Mouse (Mus musculus): ENCODE measurements around the gene Arhgef12. TPM values are rescaled to one million over a fixed set of nuclear protein-coding genes. Genes with fewer than 3 reads are reported as not detected.

Arhgef12 gene
- polyA plus RNA-seq, 1 experiment from 2014 or later, result 9.2 TPM

- Histone ChIP-seq H3K27me3 (ENCODE audit: poor library complexity, severe bottlenecking) (no peaks in the 10 kb centered on the region), H3K9me3 (no peaks in the 10 kb centered on the region), H3K4me3 (no peak overlapping the region), H3K4me1 (no peaks in the 10 kb centered on the region), H3K27ac (no peak overlapping the region), H3K36me3 (replicated peaks) (peaks cover 58% of the 10 kb centered on the region)
- no peak for DNase-seq (ENCODE audit: extremely low spot score, low spot score)
- 89% methylated on average over 5 of the region's 5 CpGs for WGBS
These were observed 94.5 kb downstream of the Arhgef12 start for GRCm38 (mm10) chr9:43012541-43012940.

GRCm38 (mm10) chr9:43011061-43011460 is 96.0 kb downstream of the Arhgef12 start:
- Histone ChIP-seq H3K27ac (no peak overlapping the region), H3K27me3 (ENCODE audit: poor library complexity, severe bottlenecking) (no peaks in the 10 kb centered on the region), H3K4me1 (no peaks in the 10 kb centered on the region), H3K4me3 (no peak overlapping the region), H3K9me3 (peaks cover 1% of the 10 kb centered on the region; the same call in 1 of the 2 replicates), H3K36me3 (replicated peaks) (peaks cover 60% of the 10 kb centered on the region)
- no peak for DNase-seq (ENCODE audit: extremely low spot score, low spot score)
- WGBS, result 87% methylated on average over 4 of the region's 4 CpGs

- Histone ChIP-seq H3K27me3 (ENCODE audit: poor library complexity, severe bottlenecking) (no peaks in the 10 kb centered on the region), H3K36me3 (replicated peaks) (peaks cover 85% of the 10 kb centered on the region), H3K9me3 (peaks cover 5% of the 10 kb centered on the region; the same call in 1 of the 2 replicates), H3K4me3 (no peak overlapping the region), H3K4me1 (no peaks in the 10 kb centered on the region), H3K27ac (no peak overlapping the region)
- no peak for DNase-seq (ENCODE audit: extremely low spot score, low spot score)
- WGBS, result 96% methylated on average over 5 of the region's 5 CpGs
These were observed 103.2 kb downstream of the Arhgef12 start for GRCm38 (mm10) chr9:43003881-43004280.

- Histone ChIP-seq H3K4me3 (no peak overlapping the region), H3K27me3 (ENCODE audit: poor library complexity, severe bottlenecking) (no peaks in the 10 kb centered on the region), H3K27ac (no peak overlapping the region), H3K36me3 (replicated peaks) (peaks cover 89% of the 10 kb centered on the region), H3K9me3 (peaks cover 5% of the 10 kb centered on the region; the same call in 1 of the 2 replicates), H3K4me1 (no peaks in the 10 kb centered on the region)
- DNase-seq (ENCODE audit: extremely low spot score, low spot score), result no peak
- WGBS, result 95% methylated on average over 4 of the region's 4 CpGs
These were observed 104.0 kb downstream of the Arhgef12 start for GRCm38 (mm10) chr9:43003017-43003416.

- Histone ChIP-seq H3K4me1 (no peaks in the 10 kb centered on the region), H3K36me3 (replicated peaks) (peaks cover 90% of the 10 kb centered on the region), H3K27me3 (ENCODE audit: poor library complexity, severe bottlenecking) (no peaks in the 10 kb centered on the region), H3K4me3 (no peak overlapping the region), H3K9me3 (peaks cover under 1% of the 10 kb centered on the region; the same call in 1 of the 2 replicates), H3K27ac (no peak overlapping the region)
- 95% methylated on average over 11 of the region's 11 CpGs for WGBS
- no peak for DNase-seq (ENCODE audit: extremely low spot score, low spot score)
These were observed 106.3 kb downstream of the Arhgef12 start for GRCm38 (mm10) chr9:43000595-43001250.

GRCm38 (mm10) chr9:43000070-43000469 is 107.0 kb downstream of the Arhgef12 start:
- no peaks in the 10 kb centered on the region for H3K9me3 ChIP-seq
- WGBS, result 93% methylated on average over 1 of the region's 1 CpGs
- peaks cover 90% of the 10 kb centered on the region for H3K36me3 ChIP-seq (replicated peaks)
- no peak overlapping the region for H3K4me3 ChIP-seq
- no peak overlapping the region for H3K27ac ChIP-seq
- H3K4me1 ChIP-seq, result no peaks in the 10 kb centered on the region
- no peaks in the 10 kb centered on the region for H3K27me3 ChIP-seq (ENCODE audit: poor library complexity, severe bottlenecking)
- DNase-seq (ENCODE audit: extremely low spot score, low spot score), result no peak

- H3K9me3 ChIP-seq, result no peaks in the 10 kb centered on the region
- no peaks in the 10 kb centered on the region for H3K27me3 ChIP-seq (ENCODE audit: poor library complexity, severe bottlenecking)
- no peak for DNase-seq (ENCODE audit: extremely low spot score, low spot score)
- H3K4me3 ChIP-seq, result no peak overlapping the region
- no peaks in the 10 kb centered on the region for H3K4me1 ChIP-seq
- H3K27ac ChIP-seq, result no peak overlapping the region
- H3K36me3 ChIP-seq (replicated peaks), result peaks cover 93% of the 10 kb centered on the region
- 90% methylated on average over 6 of the region's 6 CpGs for WGBS
These were observed 109.5 kb downstream of the Arhgef12 start for GRCm38 (mm10) chr9:42997526-42997925.

- H3K9me3 ChIP-seq, result no peaks in the 10 kb centered on the region
These were observed 111.7 kb downstream of the Arhgef12 start for GRCm38 (mm10) chr9:42995298-42995697.

GRCm38 (mm10) chr9:42994708-42995107 is 112.3 kb downstream of the Arhgef12 start:
- peaks cover 92% of the 10 kb centered on the region for H3K36me3 ChIP-seq (replicated peaks)
- no peaks in the 10 kb centered on the region for H3K9me3 ChIP-seq
- no peak for DNase-seq (ENCODE audit: extremely low spot score, low spot score)
- no peak overlapping the region for H3K27ac ChIP-seq
- H3K27me3 ChIP-seq (ENCODE audit: poor library complexity, severe bottlenecking), result no peaks in the 10 kb centered on the region
- H3K4me3 ChIP-seq, result no peak overlapping the region
- no peaks in the 10 kb centered on the region for H3K4me1 ChIP-seq
- 89% methylated on average over 4 of the region's 4 CpGs for WGBS

More at GRCm38 (mm10) chr9:42995298-42995697, 111.7 kb downstream of the Arhgef12 start:
- Histone ChIP-seq H3K36me3 (replicated peaks) (peaks cover 90% of the 10 kb centered on the region), H3K4me1 (no peaks in the 10 kb centered on the region), H3K27ac (no peak overlapping the region), H3K27me3 (ENCODE audit: poor library complexity, severe bottlenecking) (no peaks in the 10 kb centered on the region), H3K4me3 (no peak overlapping the region)
- WGBS, result 89% methylated on average over 11 of the region's 11 CpGs
- DNase-seq (ENCODE audit: extremely low spot score, low spot score), result no peak

GRCm38 (mm10) chr9:42993659-42994058 is 113.4 kb downstream of the Arhgef12 start:
- no peaks in the 10 kb centered on the region for H3K9me3 ChIP-seq
- 86% methylated on average over 4 of the region's 4 CpGs for WGBS
- no peak overlapping the region for H3K4me3 ChIP-seq
- H3K27ac ChIP-seq, result no peak overlapping the region
- no peak for DNase-seq (ENCODE audit: extremely low spot score, low spot score)
- H3K36me3 ChIP-seq (replicated peaks), result peaks cover 92% of the 10 kb centered on the region
- no peaks in the 10 kb centered on the region for H3K4me1 ChIP-seq
- no peaks in the 10 kb centered on the region for H3K27me3 ChIP-seq (ENCODE audit: poor library complexity, severe bottlenecking)

- Histone ChIP-seq H3K4me1 (no peaks in the 10 kb centered on the region), H3K4me3 (no peak overlapping the region), H3K36me3 (replicated peaks) (peaks cover 89% of the 10 kb centered on the region), H3K27me3 (ENCODE audit: poor library complexity, severe bottlenecking) (no peaks in the 10 kb centered on the region), H3K9me3 (no peaks in the 10 kb centered on the region), H3K27ac (no peak overlapping the region)
- no peak for DNase-seq (ENCODE audit: extremely low spot score, low spot score)
- WGBS, result 87% methylated on average over 4 of the region's 4 CpGs
These were observed 119.1 kb downstream of the Arhgef12 start for GRCm38 (mm10) chr9:42987988-42988387.

GRCm38 (mm10) chr9:42968894-42969521 is 138.0 kb downstream of the Arhgef12 start:
- peaks cover 75% of the 10 kb centered on the region for H3K36me3 ChIP-seq (replicated peaks)
- no peak for DNase-seq (ENCODE audit: extremely low spot score, low spot score)
- H3K4me1 ChIP-seq, result no peaks in the 10 kb centered on the region
- no peaks in the 10 kb centered on the region for H3K27me3 ChIP-seq (ENCODE audit: poor library complexity, severe bottlenecking)
- no peak overlapping the region for H3K4me3 ChIP-seq
- 71% methylated on average over 11 of the region's 11 CpGs for WGBS
- H3K27ac ChIP-seq, result no peak overlapping the region
- no peaks in the 10 kb centered on the region for H3K9me3 ChIP-seq

- Histone ChIP-seq H3K27me3 (ENCODE audit: poor library complexity, severe bottlenecking) (no peaks in the 10 kb centered on the region), H3K27ac (no peak overlapping the region), H3K4me1 (no peaks in the 10 kb centered on the region), H3K4me3 (no peak overlapping the region), H3K9me3 (no peaks in the 10 kb centered on the region), H3K36me3 (replicated peaks) (peaks cover 63% of the 10 kb centered on the region)
- DNase-seq (ENCODE audit: extremely low spot score, low spot score), result no peak
- 90% methylated on average over 9 of the region's 9 CpGs for WGBS
These were observed 139.3 kb downstream of the Arhgef12 start for GRCm38 (mm10) chr9:42967731-42968130.
